Mouse (Mus musculus) erythroblast, embryonic 14.5 days (primary cell): ENCODE measurements around the gene Adgrf3. TPM values are rescaled to one million over a fixed set of nuclear protein-coding genes. Genes with fewer than 3 reads are reported as not detected.

Experiments
- H3K27me3 ChIP-seq: 2 replicates; pipeline ENCODE4 v1.6.1; 2012; ENCODE audit warnings: inconsistent platforms; ENCODE audit not compliant: control insufficient read depth
- H3K36me3 ChIP-seq: 2 replicates; pipeline ENCODE4 v1.6.1; 2012; ENCODE audit warnings: mild to moderate bottlenecking, inconsistent platforms; ENCODE audit not compliant: control insufficient read depth
- H3K4me1 ChIP-seq: 2 replicates; pipeline ENCODE4 v1.6.1; 2012; ENCODE audit warnings: inconsistent platforms; ENCODE audit not compliant: control insufficient read depth
- H3K4me3 ChIP-seq: replicated peaks from 2 replicates; pipeline ENCODE3; 2012; ENCODE audit warnings: moderate library complexity, mild to moderate bottlenecking, inconsistent platforms
- H3K9me3 ChIP-seq: 2 replicates; pipeline ENCODE4 v1.6.1; 2012; ENCODE audit warnings: low read length, inconsistent platforms, mixed read lengths; ENCODE audit not compliant: control insufficient read depth
- GATA1 ChIP-seq: IDR thresholded peaks from 2 replicates; pipeline ENCODE4 v1.6.1; 2012; ENCODE audit warnings: low read length, inconsistent platforms, mixed read lengths
- TAL1 ChIP-seq: IDR thresholded peaks from 3 replicates; pipeline ENCODE4 v1.6.1; 2012; ENCODE audit warnings: low read length, inconsistent platforms, mixed read lengths
- polyA plus RNA-seq: library from polyadenylated mRNA; stranded (reverse); fragments of >175 nt; gene quantifications from 2 replicates; pipeline ENCODE4 v1.2.3, GENCODE M21; 2012

Adgrf3 gene
- polyA plus RNA-seq, 1 experiment: not detected

GRCm38 (mm10) chr5:30205034-30205433, 488 bp downstream of the Adgrf3 start:
- Histone ChIP-seq H3K36me3 (no peaks in the 10 kb centered on the region), H3K4me1 (no peaks in the 10 kb centered on the region), H3K27me3 (no peaks in the 10 kb centered on the region), H3K4me3 (no peak overlapping the region), H3K9me3 (no peaks in the 10 kb centered on the region)
- no peak for TF ChIP-seq GATA1
- TF ChIP-seq TAL1: no peak

GRCm38 (mm10) chr5:30204441-30204840, 1.1 kb downstream of the Adgrf3 start:
- Histone ChIP-seq H3K36me3 (no peaks in the 10 kb centered on the region), H3K4me3 (no peak overlapping the region), H3K9me3 (no peaks in the 10 kb centered on the region), H3K27me3 (no peaks in the 10 kb centered on the region), H3K4me1 (no peaks in the 10 kb centered on the region)
- TF ChIP-seq TAL1 (no peak), GATA1 (no peak)

GRCm38 (mm10) chr5:30203216-30203885, 2.2 kb downstream of the Adgrf3 start:
- TF ChIP-seq TAL1 (no peak), GATA1 (no peak)
- no peak overlapping the region for H3K4me3 ChIP-seq
- no peaks in the 10 kb centered on the region for H3K4me1 ChIP-seq
- no peaks in the 10 kb centered on the region for H3K36me3 ChIP-seq
- no peaks in the 10 kb centered on the region for H3K27me3 ChIP-seq
- H3K9me3 ChIP-seq: no peaks in the 10 kb centered on the region

GRCm38 (mm10) chr5:30202221-30202620, 3.3 kb downstream of the Adgrf3 start:
- Histone ChIP-seq H3K27me3 (no peaks in the 10 kb centered on the region), H3K4me1 (peaks cover 2% of the 10 kb centered on the region; the same call in 1 of the 2 replicates), H3K9me3 (no peaks in the 10 kb centered on the region), H3K36me3 (no peaks in the 10 kb centered on the region), H3K4me3 (no peak overlapping the region)
- TF ChIP-seq TAL1: no peak
- no peak for TF ChIP-seq GATA1

GRCm38 (mm10) chr5:30201521-30201920, 4.0 kb downstream of the Adgrf3 start:
- no peak overlapping the region for H3K4me3 ChIP-seq
- H3K9me3 ChIP-seq: no peaks in the 10 kb centered on the region
- TF ChIP-seq TAL1 (no peak), GATA1 (no peak)

GRCm38 (mm10) chr5:30198257-30198656, 7.3 kb downstream of the Adgrf3 start:
- peaks cover 2% of the 10 kb centered on the region for H3K4me1 ChIP-seq
- no peaks in the 10 kb centered on the region for H3K9me3 ChIP-seq
- H3K36me3 ChIP-seq: no peaks in the 10 kb centered on the region
- TF ChIP-seq GATA1 (no peak), TAL1 (no peak)
- H3K4me3 ChIP-seq: no peak overlapping the region
- no peaks in the 10 kb centered on the region for H3K27me3 ChIP-seq

More at GRCm38 (mm10) chr5:30201521-30201920, 4.0 kb downstream of the Adgrf3 start:
- no peaks in the 10 kb centered on the region for H3K36me3 ChIP-seq
- peaks cover 2% of the 10 kb centered on the region; the same call in 1 of the 2 replicates for H3K4me1 ChIP-seq
- H3K27me3 ChIP-seq: no peaks in the 10 kb centered on the region

- Histone ChIP-seq H3K4me3 (no peak overlapping the region), H3K27me3 (no peaks in the 10 kb centered on the region), H3K36me3 (peaks cover 3% of the 10 kb centered on the region), H3K4me1 (peaks cover 2% of the 10 kb centered on the region), H3K9me3 (no peaks in the 10 kb centered on the region)
- TF ChIP-seq TAL1 (no peak), GATA1 (no peak)
Measured at GRCm38 (mm10) chr5:30195340-30195739, 10.2 kb downstream of the Adgrf3 start.

- Histone ChIP-seq H3K9me3 (no peaks in the 10 kb centered on the region), H3K27me3 (no peaks in the 10 kb centered on the region), H3K36me3 (peaks cover 17% of the 10 kb centered on the region), H3K4me1 (no peaks in the 10 kb centered on the region; the same call in 1 of the 2 replicates), H3K4me3 (no peak overlapping the region)
- TF ChIP-seq TAL1 (no peak), GATA1 (no peak)
Measured at GRCm38 (mm10) chr5:30192452-30192851, 13.1 kb downstream of the Adgrf3 start.

- H3K9me3 ChIP-seq: no peaks in the 10 kb centered on the region
- H3K36me3 ChIP-seq: peaks cover 52% of the 10 kb centered on the region
- H3K4me3 ChIP-seq: no peak overlapping the region
- H3K4me1 ChIP-seq: no peaks in the 10 kb centered on the region
- no peaks in the 10 kb centered on the region for H3K27me3 ChIP-seq
- TF ChIP-seq GATA1: no peak
- TF ChIP-seq TAL1: no peak
Measured at GRCm38 (mm10) chr5:30187687-30188485, 17.6 kb downstream of the Adgrf3 start.
